Mouse (Mus musculus): Measurements from ENCODE around the gene Stt3b. TPM values are rescaled to one million over a fixed set of nuclear protein-coding genes. Genes with fewer than 3 reads are reported as not detected.

Gene Stt3b
- 42.2 and 58.9 TPM in 2 replicates for polyA plus RNA-seq (2015; fragmentation: Nextera tagmentation; extraction: Ambion mirVana)

DNA sequence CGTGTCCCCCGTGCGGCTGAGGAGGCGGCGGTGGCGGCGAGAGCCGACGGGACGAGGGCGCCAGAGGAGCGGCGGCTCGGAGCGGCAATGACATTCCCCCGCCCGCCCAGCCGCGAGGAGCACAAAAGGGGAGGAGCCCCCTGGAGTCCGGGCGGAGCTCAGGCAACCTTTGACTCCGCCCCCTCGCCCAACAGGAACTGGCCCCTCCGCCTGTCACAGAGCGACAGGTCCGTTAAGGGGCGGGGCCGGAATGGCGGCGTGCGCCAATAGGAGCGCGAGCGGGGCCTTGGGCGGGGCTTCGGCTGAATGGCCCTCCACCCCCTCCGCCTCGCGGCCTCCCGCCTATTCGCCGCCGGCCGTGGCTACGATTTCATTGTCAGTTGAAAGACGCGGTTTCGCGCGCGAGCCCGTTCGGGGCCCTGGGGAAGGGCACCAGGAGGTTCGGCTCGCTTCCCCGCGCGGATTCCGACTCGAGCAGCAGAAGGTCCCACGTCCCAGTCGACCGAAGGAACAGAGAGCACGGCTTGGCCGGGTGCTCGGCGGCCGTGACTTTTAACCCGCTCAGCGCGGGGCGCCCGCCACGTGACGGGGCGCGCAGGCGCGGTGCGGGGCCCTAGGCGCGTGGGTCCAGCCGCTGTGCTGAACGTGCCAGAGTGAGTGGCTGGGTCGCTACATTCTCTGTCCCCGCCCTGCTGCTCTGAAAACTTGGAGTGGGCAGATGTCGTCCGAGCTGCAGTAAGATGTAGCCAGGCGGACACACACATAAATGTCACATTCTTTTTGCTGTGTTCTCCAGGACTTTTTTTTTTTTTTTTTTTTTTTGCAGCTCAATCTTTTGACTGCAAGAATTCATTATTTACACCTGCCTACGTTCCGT lies at the start of gene Stt3b:
TSS of gene Stt3b (minus strand) at position 76 of the 877 bp plus-strand sequence.

Measured in adrenal gland, postnatal 0 days (tissue).